Mouse (Mus musculus) heart, postnatal 0 days (tissue): Measurements from ENCODE around the gene Mrtfa.

Experiments used
- CTCF ChIP-seq: IDR thresholded peaks from 2 replicates; pipeline ENCODE4 v1.5.1; 2016; ENCODE audit warnings: antibody characterized with exemption, control low read depth, low read depth
- EP300 ChIP-seq: IDR thresholded peaks from 2 replicates; pipeline ENCODE4 v1.6.1; 2016; ENCODE audit warnings: antibody characterized with exemption, low read depth

DNA sequence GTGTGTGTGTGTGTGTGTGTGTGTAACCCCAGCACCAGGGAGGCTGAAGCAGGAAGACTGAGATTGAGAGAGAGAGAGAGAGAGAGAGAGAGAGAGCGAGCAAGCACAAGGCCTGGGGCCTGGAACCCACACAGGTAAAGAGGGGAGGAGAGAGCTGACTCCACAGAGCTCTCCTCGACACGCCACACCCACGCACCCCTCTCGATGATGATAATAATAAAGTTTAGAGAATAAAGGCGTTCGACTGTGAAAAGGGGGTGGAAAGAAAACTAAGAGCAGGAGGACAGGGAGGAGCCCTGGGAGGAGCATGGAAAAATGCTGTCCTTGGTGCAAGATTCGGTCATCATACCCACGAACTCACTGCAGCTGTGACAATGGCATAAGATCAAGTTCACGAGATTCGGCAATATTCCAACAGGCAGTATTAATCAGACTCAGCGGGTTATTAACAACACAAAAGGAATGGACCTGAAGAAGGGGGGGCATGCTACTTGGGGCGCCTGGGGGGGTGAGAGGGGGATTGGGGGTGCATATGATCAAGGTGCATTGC is 49.3 kb upstream of the Mrtfa start:
- no peak for TF ChIP-seq CTCF
- no peak for TF ChIP-seq EP300
